Comparison of ENCODE assay signal across 23 mouse cellular contexts in genomic region chr10:111459040-111459439, GRCm38 (mm10). TPM values are rescaled to one million over a fixed set of nuclear protein-coding genes. Genes with fewer than 3 reads are reported as not detected.
DNase-seq lines count a peak whose midpoint lies in the region; ATAC-seq and TF ChIP-seq lines count a peak whose summit lies in the region.
"Had no signal": no experiment of that assay in that cellular context is flagged by ENCODE, and none has a peak within 500 bp of the region (broad histone marks: within the 10 kb centered on the region; RNA-seq: fewer than 3 reads in every experiment).

No protein-coding gene starts in this region.

- H3K9ac ChIP-seq in limb, embryonic 15.5 days, result no peak overlapping the region
- H3K9ac ChIP-seq in midbrain, postnatal 0 days (replicated peaks; ENCODE audit: low read length, poor library complexity, severe bottlenecking), result no peak overlapping the region
- no peak overlapping the region for H3K9ac ChIP-seq in midbrain, embryonic 13.5 days (replicated peaks)
- H3K9ac ChIP-seq: hindbrain, embryonic 13.5 days; kidney, embryonic 15.5 days; limb, embryonic 13.5 days; liver, embryonic 14.5 days; neural tube, embryonic 15.5 days had no signal

- peaks cover 8% of the 10 kb centered on the region; the same call in 1 of the 2 replicates for H3K4me1 ChIP-seq in limb, embryonic 15.5 days
- H3K4me1 ChIP-seq in limb, embryonic 10.5 days, result peaks cover 11% of the 10 kb centered on the region; the same call in 1 of the 2 replicates
- H3K4me1 ChIP-seq in midbrain, postnatal 0 days (ENCODE audit: insufficient read depth, low read length), result no peaks in the 10 kb centered on the region
- peaks cover 18% of the 10 kb centered on the region for H3K4me1 ChIP-seq in midbrain, embryonic 13.5 days (replicated peaks)
- H3K4me1 ChIP-seq: kidney, embryonic 15.5 days; neural tube, embryonic 15.5 days had no signal

- DNase-seq in gastrocnemius, postnatal 10 days, result peak; percentile 27
- DNase-seq in gastrocnemius, postnatal 25 days, result no peak
- no peak for DNase-seq in limb, embryonic 10.5 days (ENCODE audit: low spot score)
- peak; percentile 8 for DNase-seq in midbrain, postnatal 0 days (ENCODE audit: low spot score)
- no peak for DNase-seq in left cerebral cortex, adult 9 months (ENCODE audit: low spot score in 2 of 2)
- DNase-seq: adrenal gland, adult 2 months; embryo, embryonic 11 days; gastrocnemius, postnatal 14 days; kidney, postnatal 4 days; layer of hippocampus, adult 9-11 months; lung, postnatal 14 days; spleen, adult 18-20 months; thymus, adult 18-20 months; thymus, postnatal 4 days had no signal

- no peak overlapping the region for H3K4me3 ChIP-seq in limb, embryonic 15.5 days
- no peak overlapping the region for H3K4me3 ChIP-seq in limb, embryonic 10.5 days
- H3K4me3 ChIP-seq in midbrain, postnatal 0 days (ENCODE audit: low read depth, low read length), result no peak overlapping the region
- H3K4me3 ChIP-seq in midbrain, embryonic 13.5 days (replicated peaks), result no peak overlapping the region
- H3K4me3 ChIP-seq: heart, embryonic 10.5 days; hindbrain, embryonic 13.5 days; kidney, embryonic 15.5 days; limb, embryonic 13.5 days; neural tube, embryonic 15.5 days had no signal

- no peak for TF ChIP-seq CTCF in midbrain, postnatal 0 days (IDR thresholded peaks at IDR 0.05)

- no peaks in the 10 kb centered on the region for H3K27me3 ChIP-seq in limb, embryonic 15.5 days
- H3K27me3 ChIP-seq in limb, embryonic 10.5 days (ENCODE audit: low read depth, poor library complexity, severe bottlenecking), result no peaks in the 10 kb centered on the region
- no peaks in the 10 kb centered on the region for H3K27me3 ChIP-seq in midbrain, postnatal 0 days (ENCODE audit: insufficient read depth, low read length)
- no peaks in the 10 kb centered on the region for H3K27me3 ChIP-seq in midbrain, embryonic 13.5 days
- H3K27me3 ChIP-seq: hindbrain, embryonic 13.5 days; kidney, embryonic 15.5 days; limb, embryonic 13.5 days; neural tube, embryonic 15.5 days had no signal

- ATAC-seq in limb, embryonic 15.5 days (ENCODE audit: insufficient number of reproducible peaks, low FRiP score, low TSS enrichment, low read depth), result no peak
- no peak for ATAC-seq in midbrain, postnatal 0 days (ENCODE audit: low FRiP score)
- no peak for ATAC-seq in midbrain, embryonic 13.5 days
- ATAC-seq: intestine, postnatal 0 days had no signal

- 63% methylated on average over 9 of the region's 9 CpGs for WGBS in limb, embryonic 15.5 days
- 83% methylated on average over 9 of the region's 9 CpGs for WGBS in limb, embryonic 10.5 days
- WGBS in midbrain, postnatal 0 days, result 66% methylated on average over 9 of the region's 9 CpGs
- 67% methylated on average over 9 of the region's 9 CpGs for WGBS in midbrain, embryonic 13.5 days

- no peak overlapping the region for H3K27ac ChIP-seq in limb, embryonic 15.5 days
- no peak overlapping the region for H3K27ac ChIP-seq in limb, embryonic 10.5 days
- H3K27ac ChIP-seq in midbrain, postnatal 0 days (ENCODE audit: low read depth, low read length), result no peak overlapping the region
- H3K27ac ChIP-seq in midbrain, embryonic 13.5 days, result no peak overlapping the region
- H3K27ac ChIP-seq: heart, embryonic 10.5 days; hindbrain, embryonic 13.5 days; kidney, embryonic 15.5 days; limb, embryonic 13.5 days; liver, embryonic 14.5 days; neural tube, embryonic 15.5 days had no signal

- H3K36me3 ChIP-seq in limb, embryonic 15.5 days, result no peaks in the 10 kb centered on the region
- H3K36me3 ChIP-seq in limb, embryonic 10.5 days, result no peaks in the 10 kb centered on the region
- no peaks in the 10 kb centered on the region for H3K36me3 ChIP-seq in midbrain, postnatal 0 days (ENCODE audit: insufficient read depth, low read length)
- no peaks in the 10 kb centered on the region for H3K36me3 ChIP-seq in midbrain, embryonic 13.5 days
- H3K36me3 ChIP-seq: heart, embryonic 10.5 days; hindbrain, embryonic 13.5 days; kidney, embryonic 15.5 days; limb, embryonic 13.5 days; neural tube, embryonic 15.5 days had no signal

- 0 out of 2 replicates have a peak overlapping the region, but pooled peaks have one; percentile 14 for H3K4me2 ChIP-seq in limb, embryonic 15.5 days
- H3K4me2 ChIP-seq in midbrain, postnatal 0 days (ENCODE audit: low read depth, low read length, poor library complexity, severe bottlenecking), result no peak overlapping the region
- no peak overlapping the region for H3K4me2 ChIP-seq in midbrain, embryonic 13.5 days (replicated peaks)
- H3K4me2 ChIP-seq: hindbrain, embryonic 13.5 days; kidney, embryonic 15.5 days; limb, embryonic 13.5 days; neural tube, embryonic 15.5 days had no signal

- no peaks in the 10 kb centered on the region for H3K9me3 ChIP-seq in limb, embryonic 15.5 days
- no peaks in the 10 kb centered on the region for H3K9me3 ChIP-seq in limb, embryonic 10.5 days (replicated peaks)
- no peaks in the 10 kb centered on the region for H3K9me3 ChIP-seq in midbrain, postnatal 0 days (ENCODE audit: low read length)
- no peaks in the 10 kb centered on the region for H3K9me3 ChIP-seq in midbrain, embryonic 13.5 days
- H3K9me3 ChIP-seq: heart, embryonic 10.5 days; hindbrain, embryonic 13.5 days; kidney, embryonic 15.5 days; neural tube, embryonic 15.5 days had no signal

RNA-seq across cellular contexts. Expression of gene Nap1l1, which starts 14.0 kb away (rescaled TPM):
- total RNA-seq in gastrocnemius, postnatal 10 days (2021), result 10 to 100 TPM; 63.3 to 82.9 TPM
- 10 to 100 TPM; 44.2 to 52.7 TPM for total RNA-seq in gastrocnemius, postnatal 25 days (2021)
- polyA plus RNA-seq in limb, embryonic 15.5 days (2015; fragmentation: Nextera tagmentation; extraction: Ambion mirVana), result 186 and 213 TPM in 2 replicates
- 343 and 349 TPM in 2 replicates for polyA plus RNA-seq in limb, embryonic 10.5 days (2016; fragmentation: Nextera tagmentation; extraction: Ambion mirVana)
- total RNA-seq in midbrain, postnatal 0 days (2014; rRNA removed), result 57.1 and 83.3 TPM in 2 replicates
- polyA plus RNA-seq in midbrain, postnatal 0 days (2015; fragmentation: Nextera tagmentation; extraction: Ambion mirVana), result 160 and 171 TPM in 2 replicates
- polyA plus RNA-seq in midbrain, embryonic 13.5 days (2015; fragmentation: Nextera tagmentation; extraction: Ambion mirVana), result 239 and 255 TPM in 2 replicates

RNA-seq across cellular contexts. Expression of gene Phlda1, which starts 47.0 kb away (rescaled TPM):
- 1 to 10 TPM; 7.2 to 8.2 TPM for total RNA-seq in gastrocnemius, postnatal 10 days (2021)
- total RNA-seq in gastrocnemius, postnatal 25 days (2021), result 1 to 10 TPM; 3.4 to 3.7 TPM
- 32.1 and 33.4 TPM in 2 replicates for polyA plus RNA-seq in limb, embryonic 15.5 days (2015; fragmentation: Nextera tagmentation; extraction: Ambion mirVana)
- polyA plus RNA-seq in limb, embryonic 10.5 days (2016; fragmentation: Nextera tagmentation; extraction: Ambion mirVana), result 19.8 and 20.1 TPM in 2 replicates
- 6.8 and 7.0 TPM in 2 replicates for total RNA-seq in midbrain, postnatal 0 days (2014; rRNA removed)
- 32.6 and 32.9 TPM in 2 replicates for polyA plus RNA-seq in midbrain, postnatal 0 days (2015; fragmentation: Nextera tagmentation; extraction: Ambion mirVana)
- 31.3 and 32.4 TPM in 2 replicates for polyA plus RNA-seq in midbrain, embryonic 13.5 days (2015; fragmentation: Nextera tagmentation; extraction: Ambion mirVana)

Comparison
In these comparisons a context has a peak if more than half of its experiments do, and no peak if none do; other contexts are left out.
1. DNase-seq: peak in gastrocnemius, postnatal 10 days (single experiment) and midbrain, postnatal 0 days (single experiment); none in gastrocnemius, postnatal 25 days (single experiment), limb, embryonic 10.5 days (single experiment) and left cerebral cortex, adult 9 months (0 of 2).